Mouse (Mus musculus): ENCODE data around the gene Rnaseh2a.

Gene Rnaseh2a

DNA sequence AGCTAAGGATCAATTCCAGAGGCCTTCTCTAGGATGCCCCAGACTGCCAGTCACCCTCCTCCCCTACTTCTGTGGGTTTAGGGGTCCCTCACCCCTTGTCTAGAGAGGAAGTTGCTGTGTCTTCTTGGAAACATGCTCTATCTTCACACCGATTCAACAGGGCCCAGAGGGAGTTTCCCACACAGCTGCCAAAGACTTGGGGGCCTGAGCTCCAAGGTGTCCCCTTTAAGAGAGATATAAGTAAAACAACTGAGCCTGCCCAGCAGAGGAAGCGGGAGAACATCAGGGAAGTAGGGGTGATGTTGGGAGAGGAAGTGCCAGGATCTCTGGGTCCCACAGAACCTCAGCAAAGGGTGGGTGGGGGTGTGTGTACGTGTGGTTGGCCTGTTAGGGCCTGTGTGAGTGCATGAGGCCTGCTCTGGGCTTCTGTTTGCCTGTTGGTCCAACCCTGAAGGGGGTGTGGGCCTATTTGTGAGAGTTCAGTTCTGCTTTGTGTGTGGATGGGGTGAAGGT lies 13.0 kb upstream of the Rnaseh2a start:
- no peak for DNase-seq

DNA sequence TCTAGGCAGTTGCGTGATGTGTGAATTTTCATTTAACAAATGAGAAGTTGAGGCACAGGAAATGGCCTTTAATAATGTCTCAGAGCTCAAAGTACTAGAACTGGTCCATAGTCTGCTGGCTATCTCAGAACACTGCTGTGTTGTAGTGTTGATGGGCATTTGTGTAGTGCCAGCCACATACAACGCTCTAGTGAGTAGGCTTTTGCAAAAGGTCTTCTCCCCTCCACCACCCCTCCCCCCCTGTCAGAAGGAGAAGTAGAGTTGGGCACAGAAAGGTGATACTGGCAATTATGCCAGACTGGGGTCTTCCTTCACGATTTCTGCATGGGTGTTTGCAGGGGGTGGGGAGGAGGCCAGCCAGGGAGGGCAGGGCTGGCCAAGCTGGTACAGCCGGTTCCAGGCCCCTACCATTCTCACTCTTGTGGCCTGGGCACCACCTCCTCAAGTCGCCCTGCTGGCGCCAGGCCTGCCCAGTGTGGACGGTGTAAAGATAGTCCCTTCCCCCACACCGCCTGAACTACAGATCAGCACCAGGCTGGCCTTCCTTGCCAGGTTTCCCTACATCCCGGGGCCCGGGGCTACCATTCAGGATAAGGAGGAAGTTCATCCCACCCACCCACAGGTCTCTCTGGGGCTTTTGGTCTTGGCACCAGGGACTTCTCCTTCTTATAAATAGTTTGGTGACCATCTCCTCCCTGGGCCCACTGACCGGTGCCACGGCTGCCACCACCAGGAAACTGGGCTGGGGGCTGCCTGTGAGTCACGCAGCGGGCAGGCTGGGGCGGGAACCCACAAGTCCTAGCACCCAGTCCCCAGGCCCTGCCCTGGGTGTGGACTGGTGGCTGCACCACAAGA lies 12.3 kb upstream of the Rnaseh2a start:
- no peak for DNase-seq

DNA sequence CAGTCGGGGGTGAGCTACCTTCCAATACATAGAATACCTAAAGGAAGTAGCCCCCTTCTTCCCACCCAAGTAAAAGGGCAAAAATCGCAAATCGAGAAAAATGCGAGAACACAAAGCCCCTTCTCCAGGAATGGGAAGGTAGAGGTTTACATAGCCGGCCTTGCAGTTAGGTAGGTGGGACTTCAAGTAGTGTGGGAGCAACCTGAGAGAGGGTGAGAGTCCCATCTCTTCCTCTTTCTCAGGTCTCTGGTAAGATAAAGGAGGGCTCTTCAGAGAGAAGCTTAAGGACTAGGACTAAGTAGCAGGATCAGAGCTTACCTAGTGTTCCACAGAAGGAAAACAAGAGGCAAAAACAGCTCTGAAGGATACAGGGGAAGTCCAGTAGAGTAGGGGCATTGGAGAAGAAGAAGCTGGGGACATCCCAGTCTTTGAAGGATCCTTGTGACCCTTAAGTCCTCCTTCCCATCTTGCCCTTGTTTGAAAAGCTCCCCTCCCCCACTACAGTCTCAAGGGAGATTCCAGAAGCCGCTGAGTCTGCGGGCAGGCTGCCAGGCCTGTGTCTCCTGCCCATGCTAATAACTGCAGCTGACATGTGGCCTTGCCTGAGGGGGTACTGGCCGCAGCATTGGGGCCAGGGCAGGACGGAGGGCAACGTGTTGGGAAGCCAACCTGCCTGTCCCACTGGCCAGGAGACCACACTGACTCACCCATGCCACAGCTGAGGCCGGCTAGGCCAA lies 11.2 kb upstream of the Rnaseh2a start:
- DNase-seq, result peak; percentile 45

DNA sequence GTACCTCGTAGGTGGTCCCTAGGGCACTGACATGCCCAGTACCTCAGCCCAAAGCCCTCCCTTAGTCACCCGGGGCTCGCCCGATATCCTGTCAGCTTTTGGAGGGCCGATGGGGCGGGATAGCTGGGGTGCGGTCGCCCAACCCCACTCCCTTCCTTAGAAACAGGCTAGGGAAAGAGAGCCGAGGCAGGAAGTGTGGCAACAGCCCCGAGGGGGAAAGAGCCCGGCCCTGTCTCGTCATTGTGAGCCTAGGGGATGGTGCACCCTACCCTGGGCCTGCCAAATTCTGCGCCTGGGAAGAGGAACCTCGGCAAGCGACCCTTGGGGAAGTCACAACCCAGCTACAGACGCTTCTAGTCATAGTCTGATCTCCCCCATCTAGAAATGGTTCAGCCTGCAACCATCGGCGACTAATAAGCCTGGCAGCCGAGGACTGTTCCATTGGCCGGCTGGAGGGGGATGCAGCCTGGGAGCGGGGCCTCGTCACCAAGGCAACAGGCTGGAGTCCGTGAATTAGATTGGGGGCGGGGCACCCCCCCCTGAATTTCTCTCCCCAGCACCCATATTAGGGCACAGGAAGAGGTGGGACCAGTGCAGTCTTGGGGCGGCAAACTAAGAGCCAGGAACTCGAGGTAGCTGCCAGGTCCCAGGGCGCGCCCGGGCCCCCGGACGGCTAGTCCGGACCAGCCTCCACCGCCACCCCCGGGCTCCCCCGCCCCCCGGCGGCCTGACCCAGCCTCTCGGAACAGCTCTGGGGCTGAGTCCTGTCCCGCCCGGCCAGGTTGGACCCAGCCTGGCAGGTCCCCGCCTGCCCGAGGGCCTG lies 10.2 kb upstream of the Rnaseh2a start:
- DNase-seq, result peak; percentile 91

GRCm38 (mm10) chr8:84978248-84978940 lies 8.8 kb upstream of the Rnaseh2a start, which contains the start of gene Junb:
Gene Junb (minus strand): TSS chr8:84978718.
- DNase-seq, result peak; percentile 90

GRCm38 (mm10) chr8:84977435-84978247 lies 8.1 kb upstream of the Rnaseh2a start:
- peak; percentile 76 for DNase-seq

DNA sequence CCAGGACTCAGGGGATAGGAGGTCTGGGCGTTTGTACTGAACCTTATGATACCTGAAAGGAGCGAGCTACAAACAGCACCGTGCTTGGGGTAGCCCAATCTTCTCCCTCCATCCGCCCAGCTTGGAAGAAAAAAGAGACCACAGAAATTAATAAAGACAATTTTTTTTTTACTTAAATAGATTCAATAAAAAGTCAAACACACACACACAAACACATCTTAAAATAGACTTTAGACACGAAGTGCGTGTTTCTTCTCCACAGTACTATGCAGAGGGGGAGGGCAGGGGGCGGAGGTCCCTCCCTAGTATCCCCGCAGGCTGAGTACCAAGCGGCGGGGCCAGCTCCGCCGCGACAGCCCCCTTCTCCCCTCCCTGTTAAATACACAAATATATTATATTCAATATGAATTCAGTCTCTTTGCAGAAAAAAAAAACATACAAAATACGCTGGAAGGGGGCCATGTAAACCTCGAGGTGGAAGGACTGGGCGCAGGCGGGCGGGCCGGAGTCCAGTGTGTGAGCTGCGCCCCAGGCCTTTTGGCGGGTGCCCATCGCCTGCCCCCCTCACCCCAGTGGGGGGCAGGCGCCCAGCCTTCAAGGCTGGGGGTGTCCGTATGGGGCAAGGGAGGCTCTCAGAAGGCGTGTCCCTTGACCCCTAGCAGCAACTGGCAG lies 7.3 kb upstream of the Rnaseh2a start:
- DNase-seq, result no peak

GRCm38 (mm10) chr8:84976031-84976762 lies 6.6 kb upstream of the Rnaseh2a start:
- DNase-seq, result peak; percentile 96

DNA sequence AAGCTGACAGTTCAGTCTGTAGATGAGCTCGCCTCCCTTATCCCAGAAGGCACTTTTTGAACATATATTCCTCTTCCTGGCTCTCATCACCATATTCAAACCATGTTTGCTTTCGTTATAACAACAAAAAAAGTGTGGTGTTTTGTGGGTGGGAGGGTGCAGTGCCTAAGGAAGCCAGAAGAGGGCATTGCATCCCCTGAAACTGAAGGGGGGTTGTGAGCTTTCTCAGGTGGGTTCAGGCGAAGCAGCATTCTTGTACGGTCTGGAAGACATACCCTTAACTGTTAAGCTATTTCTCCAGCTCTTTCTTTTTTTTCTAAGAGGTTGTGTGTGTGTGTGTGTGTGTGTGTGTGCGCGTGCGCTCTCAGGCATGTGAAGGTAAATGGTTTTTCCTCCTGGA lies 5.9 kb upstream of the Rnaseh2a start:
- peak; percentile 53 for DNase-seq

DNA sequence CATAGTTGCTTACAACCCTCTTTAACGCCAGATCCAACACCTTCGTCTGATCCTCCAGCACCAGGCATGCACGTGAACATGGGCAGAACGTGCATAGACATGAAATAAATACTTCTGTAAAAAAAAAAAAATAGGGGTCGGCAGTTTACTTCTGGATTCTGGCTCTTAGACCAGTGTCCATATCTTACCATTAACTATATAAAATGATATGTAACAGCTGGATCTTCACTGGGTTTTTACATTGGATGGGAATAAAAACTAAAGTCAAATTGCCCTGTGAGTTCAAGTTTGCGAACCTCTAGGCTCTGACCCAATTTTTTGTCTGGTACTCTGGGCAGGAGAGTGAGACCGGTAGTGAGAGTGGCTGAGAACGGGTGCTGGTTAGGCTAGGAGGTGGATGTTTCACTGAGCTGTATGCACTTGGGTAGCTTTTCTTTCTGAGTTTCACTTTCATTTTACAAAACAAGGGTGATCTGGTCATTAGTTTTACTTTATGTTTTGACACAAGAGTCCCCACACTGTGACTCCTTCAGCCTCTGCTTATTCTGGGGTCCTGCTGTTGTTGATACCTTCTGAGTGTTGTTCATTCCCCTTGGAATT lies 5.1 kb upstream of the Rnaseh2a start:
- no peak for DNase-seq

DNA sequence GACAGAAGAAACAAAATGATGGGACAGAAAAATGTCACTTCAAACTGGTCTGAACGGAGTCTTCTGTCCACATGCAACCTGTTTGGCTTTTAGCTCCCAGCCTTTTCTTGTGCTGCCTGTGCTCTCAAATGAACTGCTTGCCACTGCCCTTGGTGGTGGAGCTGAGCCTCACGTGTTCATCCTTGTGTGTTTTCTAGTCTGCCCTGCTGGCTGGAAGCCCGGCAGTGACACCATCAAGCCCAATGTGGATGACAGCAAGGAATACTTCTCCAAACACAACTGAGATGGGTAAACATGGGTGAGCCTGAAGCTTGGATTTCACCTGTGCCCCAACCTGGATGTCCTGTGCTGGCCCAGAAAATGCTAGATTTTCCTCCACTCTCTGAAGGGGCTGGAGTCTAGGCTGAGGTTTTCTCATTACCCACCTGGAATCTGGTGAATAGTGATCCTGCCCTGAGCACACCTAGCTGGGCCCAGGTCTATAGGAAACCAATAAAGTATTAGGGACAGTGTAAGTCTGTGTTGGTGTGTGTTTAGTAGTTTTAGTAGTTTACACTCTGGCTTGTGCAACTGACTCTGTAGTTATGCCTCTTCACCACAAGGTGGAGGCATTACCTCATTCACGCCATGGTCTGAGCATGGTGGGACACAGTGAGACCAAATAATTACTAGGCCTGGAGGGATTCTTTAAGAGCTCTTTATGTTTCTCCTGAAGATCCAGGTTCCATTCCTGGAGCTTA lies 4.4 kb upstream of the Rnaseh2a start:
- peak; percentile 76 for DNase-seq

DNA sequence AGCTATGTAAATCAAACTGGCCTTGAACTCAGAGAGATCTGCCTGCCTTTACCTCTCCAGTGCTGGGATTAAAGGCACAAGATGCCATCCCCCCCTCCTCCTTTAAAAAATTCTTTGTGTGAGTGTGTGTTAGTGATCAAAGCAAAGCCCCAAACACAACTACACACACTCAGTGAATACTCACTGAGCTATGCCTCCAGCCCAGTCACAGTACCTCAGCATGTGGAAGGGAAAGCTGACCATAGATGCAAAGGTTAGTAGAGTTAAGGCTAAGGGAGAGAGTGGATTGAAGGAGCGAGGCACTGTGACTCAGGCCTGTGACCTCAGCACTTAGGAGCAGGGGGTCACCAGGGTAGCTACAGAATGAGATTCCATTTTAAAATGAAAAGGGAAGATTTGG lies 3.5 kb upstream of the Rnaseh2a start:
- DNase-seq, result no peak

DNA sequence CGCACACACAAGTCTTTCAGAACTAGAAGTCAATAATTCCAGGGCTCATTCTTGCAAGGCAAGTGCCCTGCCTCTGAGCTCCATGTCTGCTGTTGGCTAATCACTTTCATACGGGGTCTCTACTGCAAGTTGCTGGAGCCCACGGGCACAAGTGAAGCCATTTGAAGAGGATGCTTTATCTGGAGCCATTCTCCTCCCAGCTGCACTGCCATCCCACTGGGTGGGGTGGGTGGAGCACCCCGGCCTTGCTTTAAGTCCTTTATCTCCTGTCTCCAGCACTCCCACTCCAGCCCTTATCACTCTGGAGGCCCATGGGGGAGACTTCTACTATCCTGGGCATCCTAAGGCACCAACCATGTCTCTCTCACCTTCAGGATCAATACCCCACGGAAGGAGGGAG lies 1.3 kb upstream of the Rnaseh2a start:
- DNase-seq, result no peak

GRCm38 (mm10) chr8:84970135-84970790 lies 696 bp upstream of the Rnaseh2a start:
- no peak for DNase-seq

- no peak for DNase-seq
Observed at GRCm38 (mm10) chr8:84968650-84969049, 917 bp downstream of the Rnaseh2a start.

DNA sequence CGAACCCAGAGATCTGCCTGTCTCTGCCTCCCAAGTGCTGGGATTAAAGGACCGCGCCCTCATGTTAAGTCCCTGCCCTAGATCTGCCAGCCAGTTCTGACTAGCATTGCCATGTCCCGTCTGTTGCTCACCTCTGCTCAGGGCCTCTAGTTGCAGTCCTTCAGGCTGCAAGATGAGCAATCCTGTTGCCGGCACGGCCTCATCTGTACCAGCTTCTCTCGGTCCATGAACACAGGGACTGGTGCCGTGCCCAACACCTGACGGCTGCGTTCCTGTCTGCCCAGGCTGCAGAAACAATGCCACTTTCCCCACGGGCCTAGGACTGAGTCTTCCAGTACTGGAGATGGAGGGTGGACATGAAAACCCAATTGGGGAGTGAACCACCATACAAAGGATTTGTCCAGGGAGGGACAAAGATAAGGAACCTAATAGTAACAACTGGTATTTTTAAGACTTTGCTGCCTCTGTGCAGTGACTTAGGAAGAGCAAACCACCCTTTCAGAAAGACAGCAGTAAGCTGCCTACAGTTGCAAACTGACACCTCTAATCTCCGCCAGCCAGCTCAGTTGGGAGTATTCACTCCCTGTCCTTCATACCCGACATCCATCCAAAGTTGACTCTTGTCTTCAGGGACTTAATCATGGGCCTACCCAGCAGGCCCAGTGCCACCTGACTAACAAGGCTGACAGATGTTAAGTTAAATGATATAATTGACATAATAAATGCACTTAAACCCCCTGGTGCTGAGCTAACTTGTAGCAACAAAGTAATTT lies 1.8 kb downstream of the Rnaseh2a start:
- no peak for DNase-seq

- no peak for DNase-seq
Observed at GRCm38 (mm10) chr8:84966603-84967002, 3.0 kb downstream of the Rnaseh2a start.

All from embryo, embryonic 11 days (tissue).